Mouse (Mus musculus): ENCODE data around the gene Pgm2l1. TPM values are rescaled to one million over a fixed set of nuclear protein-coding genes. Genes with fewer than 3 reads are reported as not detected.

The Pgm2l1 gene
- total and polyA plus RNA-seq, 3 experiments, result 5.7 to 10.5 TPM; not detected in 1

GRCm38 (mm10) chr7:100206144-100206543 is 21.1 kb upstream of the Pgm2l1 start:
- H3K4me3 ChIP-seq (ENCODE audit: control insufficient read depth in 1 of 2, insufficient read depth in 1 of 2, low read depth in 2 of 2, low read length in 2 of 2), result no peak overlapping the region
- H3K36me3 ChIP-seq (ENCODE audit: control insufficient read depth in 1 of 2, insufficient read depth in 2 of 2, low read length in 2 of 2), result peaks cover 0 to 11% of the 10 kb centered on the region in 2 experiments; a peak in 2 of 4 replicates
- H3K4me1 ChIP-seq (ENCODE audit: control insufficient read depth in 1 of 2, insufficient read depth in 2 of 2, low read length in 2 of 2), result peaks cover 7 to 20% of the 10 kb centered on the region in 2 experiments
- no peaks in the 10 kb centered on the region for H3K79me2 ChIP-seq (ENCODE audit: control insufficient read depth, insufficient read depth, low read length, poor library complexity)
- peak; percentile 57 for DNase-seq (ENCODE audit: low read depth, low spot score)
- no peak overlapping the region for H3K9ac ChIP-seq (ENCODE audit: control insufficient read depth, low read depth, low read length, poor library complexity, severe bottlenecking)
- TF ChIP-seq MAZ (IDR thresholded peaks at IDR 0.05; ENCODE audit: low read depth, low read length) (peak; percentile 60; the same call in 1 of the 2 replicates), BHLHE40 (IDR thresholded peaks at IDR 0.05; ENCODE audit: borderline replicate concordance, low read depth, low read length) (0 out of 2 replicates have a peak, but pooled peaks have one; percentile 5), TAL1 (IDR thresholded peaks at IDR 0.05; ENCODE audit: low read length) (peak; percentile 35; the same call in 1 of the 2 replicates), SIN3A (IDR thresholded peaks at IDR 0.05; ENCODE audit: low read length) (peak; percentile 42; the same call in 1 of the 2 replicates), EP300 (IDR thresholded peaks at IDR 0.05; ENCODE audit: low read depth in 1 of 2, low read length in 2 of 2) (peak; percentile 74 to 75), CHD2 (IDR thresholded peaks at IDR 0.05; ENCODE audit: low read length) (no peak), ETS1 (IDR thresholded peaks at IDR 0.05; ENCODE audit: low read depth, low read length) (peak; percentile 51; the same call in 1 of the 2 replicates), GATA1 (IDR thresholded peaks at IDR 0.05; ENCODE audit: low read depth, low read length) (peak; percentile 75), MYC (IDR thresholded peaks at IDR 0.05; ENCODE audit: low read depth, low read length) (no peak), TCF12 (IDR thresholded peaks at IDR 0.05; ENCODE audit: low read depth, low read length) (peak; percentile 85), NRF1 (IDR thresholded peaks at IDR 0.05; ENCODE audit: insufficient read depth, low read depth, low read length, poor library complexity, severe bottlenecking) (no peak)
- H3K9me3 ChIP-seq (replicated peaks; ENCODE audit: insufficient read depth, low read length), result no peaks in the 10 kb centered on the region
- H3K27me3 ChIP-seq (ENCODE audit: control insufficient read depth in 1 of 2, insufficient read depth in 2 of 2, low read length in 2 of 2), result no peaks in the 10 kb centered on the region
- H3K27ac ChIP-seq (ENCODE audit: control insufficient read depth, low read depth, low read length), result no peak overlapping the region

GRCm38 (mm10) chr7:100207886-100208285 is 19.3 kb upstream of the Pgm2l1 start:
- Histone ChIP-seq H3K9me3 (replicated peaks; ENCODE audit: insufficient read depth, low read length) (no peaks in the 10 kb centered on the region), H3K27ac (ENCODE audit: control insufficient read depth, low read depth, low read length) (no peak overlapping the region), H3K9ac (ENCODE audit: control insufficient read depth, low read depth, low read length, poor library complexity, severe bottlenecking) (no peak overlapping the region), H3K27me3 (ENCODE audit: control insufficient read depth in 1 of 2, insufficient read depth in 2 of 2, low read length in 2 of 2) (no peaks in the 10 kb centered on the region), H3K4me3 (ENCODE audit: control insufficient read depth in 1 of 2, insufficient read depth in 1 of 2, low read depth in 2 of 2, low read length in 2 of 2) (no peak overlapping the region), H3K36me3 (ENCODE audit: control insufficient read depth in 1 of 2, insufficient read depth in 2 of 2, low read length in 2 of 2) (peaks cover 0 to 11% of the 10 kb centered on the region in 2 experiments; a peak in 2 of 4 replicates), H3K4me1 (ENCODE audit: control insufficient read depth in 1 of 2, insufficient read depth in 2 of 2, low read length in 2 of 2) (peaks cover 7 to 20% of the 10 kb centered on the region in 2 experiments), H3K79me2 (ENCODE audit: control insufficient read depth, insufficient read depth, low read length, poor library complexity) (no peaks in the 10 kb centered on the region)
- DNase-seq (ENCODE audit: low read depth, low spot score), result no peak
- TF ChIP-seq ZNF384 (IDR thresholded peaks at IDR 0.05; ENCODE audit: low read depth, low read length) (no peak), ZC3H11A (IDR thresholded peaks at IDR 0.05; ENCODE audit: low read depth, low read length) (no peak), NRF1 (IDR thresholded peaks at IDR 0.05; ENCODE audit: insufficient read depth, low read depth, low read length, poor library complexity, severe bottlenecking) (no peak), MYB (IDR thresholded peaks at IDR 0.05; ENCODE audit: low read depth, low read length) (no peak), BHLHE40 (IDR thresholded peaks at IDR 0.05; ENCODE audit: borderline replicate concordance, low read depth, low read length) (no peak), SMC3 (IDR thresholded peaks at IDR 0.05; ENCODE audit: low read depth, low read length) (no peak), MAFK (IDR thresholded peaks at IDR 0.05; ENCODE audit: borderline replicate concordance, low read depth, low read length) (no peak), ZKSCAN1 (IDR thresholded peaks at IDR 0.05; ENCODE audit: low read depth, low read length) (no peak), KAT2A (conservative IDR thresholded peaks at IDR 0.05; ENCODE audit: low read depth, low read length) (no peak), TBP (IDR thresholded peaks at IDR 0.05; ENCODE audit: low read depth, low read length) (no peak), USF1 (IDR thresholded peaks at IDR 0.05; ENCODE audit: low read depth, low read length) (no peak)

Data from MEL (cell line).